Mouse (Mus musculus): Measurements from ENCODE around the gene Fcf1. TPM values are rescaled to one million over a fixed set of nuclear protein-coding genes. Genes with fewer than 3 reads are reported as not detected.

Fcf1 gene
- polyA plus RNA-seq, 1 experiment: 74.5 TPM

- no peak for TF ChIP-seq POLR2A (IDR thresholded peaks at IDR 0.05; ENCODE audit: extremely low read depth, insufficient read depth, low read length)
- TF ChIP-seq CTCF (IDR thresholded peaks at IDR 0.05; ENCODE audit: extremely low read depth, insufficient read depth, low read length): no peak
- peak overlapping the region; percentile 66 for H3K27ac ChIP-seq (ENCODE audit: insufficient read depth, low read length)
- H3K4me3 ChIP-seq (ENCODE audit: insufficient read depth, low read length): peak overlapping the region; percentile 92
- H3K4me1 ChIP-seq (ENCODE audit: control insufficient read depth, insufficient read depth, low read length): peaks cover 3% of the 10 kb centered on the region; the same call in 1 of the 2 replicates
Observed at GRCm38 (mm10) chr12:84996501-84997398, 26.1 kb downstream of the Fcf1 start.

- Histone ChIP-seq H3K4me1 (ENCODE audit: control insufficient read depth, insufficient read depth, low read length) (peaks cover 3% of the 10 kb centered on the region; the same call in 1 of the 2 replicates), H3K27ac (ENCODE audit: insufficient read depth, low read length) (no peak overlapping the region), H3K4me3 (ENCODE audit: insufficient read depth, low read length) (peak overlapping the region; percentile 92; the same call in 1 of the 2 replicates)
- no peak for TF ChIP-seq POLR2A (IDR thresholded peaks at IDR 0.05; ENCODE audit: extremely low read depth, insufficient read depth, low read length)
- no peak for TF ChIP-seq CTCF (IDR thresholded peaks at IDR 0.05; ENCODE audit: extremely low read depth, insufficient read depth, low read length)
Observed at GRCm38 (mm10) chr12:84999053-84999452, 28.4 kb downstream of the Fcf1 start.

- TF ChIP-seq CTCF (IDR thresholded peaks at IDR 0.05; ENCODE audit: extremely low read depth, insufficient read depth, low read length) (no peak), POLR2A (IDR thresholded peaks at IDR 0.05; ENCODE audit: extremely low read depth, insufficient read depth, low read length) (no peak)
- no peaks in the 10 kb centered on the region for H3K4me1 ChIP-seq (ENCODE audit: control insufficient read depth, insufficient read depth, low read length)
- H3K4me3 ChIP-seq (ENCODE audit: insufficient read depth, low read length): no peak overlapping the region
- H3K27ac ChIP-seq (ENCODE audit: insufficient read depth, low read length): no peak overlapping the region
Observed at GRCm38 (mm10) chr12:85006206-85006605, 35.5 kb downstream of the Fcf1 start.

- TF ChIP-seq CTCF (IDR thresholded peaks at IDR 0.05; ENCODE audit: extremely low read depth, insufficient read depth, low read length): no peak
- no peak for TF ChIP-seq POLR2A (IDR thresholded peaks at IDR 0.05; ENCODE audit: extremely low read depth, insufficient read depth, low read length)
- no peaks in the 10 kb centered on the region for H3K4me1 ChIP-seq (ENCODE audit: control insufficient read depth, insufficient read depth, low read length)
- H3K27ac ChIP-seq (ENCODE audit: insufficient read depth, low read length): no peak overlapping the region
- H3K4me3 ChIP-seq (ENCODE audit: insufficient read depth, low read length): no peak overlapping the region
Observed at GRCm38 (mm10) chr12:85007021-85007420, 36.3 kb downstream of the Fcf1 start.

- no peak for TF ChIP-seq CTCF (IDR thresholded peaks at IDR 0.05; ENCODE audit: extremely low read depth, insufficient read depth, low read length)
- no peak for TF ChIP-seq POLR2A (IDR thresholded peaks at IDR 0.05; ENCODE audit: extremely low read depth, insufficient read depth, low read length)
- Histone ChIP-seq H3K27ac (ENCODE audit: insufficient read depth, low read length) (no peak overlapping the region), H3K4me3 (ENCODE audit: insufficient read depth, low read length) (no peak overlapping the region), H3K4me1 (ENCODE audit: control insufficient read depth, insufficient read depth, low read length) (no peaks in the 10 kb centered on the region)
Observed at GRCm38 (mm10) chr12:85009776-85010175, 39.1 kb downstream of the Fcf1 start.

GRCm38 (mm10) chr12:85010541-85010940 lies 39.8 kb downstream of the Fcf1 start:
- Histone ChIP-seq H3K27ac (ENCODE audit: insufficient read depth, low read length) (no peak overlapping the region), H3K4me3 (ENCODE audit: insufficient read depth, low read length) (no peak overlapping the region), H3K4me1 (ENCODE audit: control insufficient read depth, insufficient read depth, low read length) (no peaks in the 10 kb centered on the region)
- TF ChIP-seq CTCF (IDR thresholded peaks at IDR 0.05; ENCODE audit: extremely low read depth, insufficient read depth, low read length) (no peak), POLR2A (IDR thresholded peaks at IDR 0.05; ENCODE audit: extremely low read depth, insufficient read depth, low read length) (no peak)

GRCm38 (mm10) chr12:85012185-85012584 lies 41.5 kb downstream of the Fcf1 start:
- TF ChIP-seq POLR2A (IDR thresholded peaks at IDR 0.05; ENCODE audit: extremely low read depth, insufficient read depth, low read length): no peak
- TF ChIP-seq CTCF (IDR thresholded peaks at IDR 0.05; ENCODE audit: extremely low read depth, insufficient read depth, low read length): no peak
- Histone ChIP-seq H3K27ac (ENCODE audit: insufficient read depth, low read length) (no peak overlapping the region), H3K4me1 (ENCODE audit: control insufficient read depth, insufficient read depth, low read length) (peaks cover 1% of the 10 kb centered on the region; the same call in 1 of the 2 replicates)

GRCm38 (mm10) chr12:85022071-85022470 lies 51.4 kb downstream of the Fcf1 start:
- no peak overlapping the region for H3K27ac ChIP-seq (ENCODE audit: insufficient read depth, low read length)

More at GRCm38 (mm10) chr12:85012185-85012584, 41.5 kb downstream of the Fcf1 start:
- H3K4me3 ChIP-seq (ENCODE audit: insufficient read depth, low read length): no peak overlapping the region

GRCm38 (mm10) chr12:85032710-85033109 lies 62.0 kb downstream of the Fcf1 start:
- H3K27ac ChIP-seq (ENCODE audit: insufficient read depth, low read length): no peak overlapping the region
- no peaks in the 10 kb centered on the region for H3K4me1 ChIP-seq (ENCODE audit: control insufficient read depth, insufficient read depth, low read length)
- TF ChIP-seq CTCF (IDR thresholded peaks at IDR 0.05; ENCODE audit: extremely low read depth, insufficient read depth, low read length): no peak
- no peak for TF ChIP-seq POLR2A (IDR thresholded peaks at IDR 0.05; ENCODE audit: extremely low read depth, insufficient read depth, low read length)
- no peak overlapping the region for H3K4me3 ChIP-seq (ENCODE audit: insufficient read depth, low read length)

More at GRCm38 (mm10) chr12:85022071-85022470, 51.4 kb downstream of the Fcf1 start:
- no peaks in the 10 kb centered on the region; the same call in 1 of the 2 replicates for H3K4me1 ChIP-seq (ENCODE audit: control insufficient read depth, insufficient read depth, low read length)
- H3K4me3 ChIP-seq (ENCODE audit: insufficient read depth, low read length): no peak overlapping the region
- TF ChIP-seq CTCF (IDR thresholded peaks at IDR 0.05; ENCODE audit: extremely low read depth, insufficient read depth, low read length) (no peak), POLR2A (IDR thresholded peaks at IDR 0.05; ENCODE audit: extremely low read depth, insufficient read depth, low read length) (no peak)

Other genes with a start within 250 kb of the Fcf1 start
- 45.5 and 50.0 TPM in 2 replicates for gene Npc2, start 197.7 kb upstream of the Fcf1 start, polyA plus RNA-seq (2012; rRNA removed)
- 83.0 and 86.3 TPM in 2 replicates for gene Isca2, start 197.6 kb upstream of the Fcf1 start, polyA plus RNA-seq (2012; rRNA removed)
- 0.38 and 0.42 TPM in 2 replicates for gene Ltbp2, start 94.4 kb upstream of the Fcf1 start, polyA plus RNA-seq (2012; rRNA removed)
- 66.9 and 70.4 TPM in 2 replicates for gene Arel1, start within 50 bp of the Fcf1 start, polyA plus RNA-seq (2012; rRNA removed)
- 64.0 and 69.9 TPM in 2 replicates for gene Ylpm1, start 25.4 kb downstream of the Fcf1 start, polyA plus RNA-seq (2012; rRNA removed)
- 1.5 and 1.8 TPM in 2 replicates for gene Prox2, start 139.9 kb downstream of the Fcf1 start, polyA plus RNA-seq (2012; rRNA removed)
- gene Dlst, start 139.9 kb downstream of the Fcf1 start, polyA plus RNA-seq (2012; rRNA removed): 144 and 150 TPM in 2 replicates
- 39.2 and 44.3 TPM in 2 replicates for gene Rps6kl1, start 180.4 kb downstream of the Fcf1 start, polyA plus RNA-seq (2012; rRNA removed)
- 2.2 and 2.9 TPM in 2 replicates for gene Pgf, start 206.9 kb downstream of the Fcf1 start, polyA plus RNA-seq (2012; rRNA removed)
- 90.4 and 101 TPM in 2 replicates for gene Eif2b2, start 248.6 kb downstream of the Fcf1 start, polyA plus RNA-seq (2012; rRNA removed)

Data from cortical plate, adult 2 months (tissue).